1 mouse cellular context compared by ENCODE assay signal in the genomic region with DNA sequence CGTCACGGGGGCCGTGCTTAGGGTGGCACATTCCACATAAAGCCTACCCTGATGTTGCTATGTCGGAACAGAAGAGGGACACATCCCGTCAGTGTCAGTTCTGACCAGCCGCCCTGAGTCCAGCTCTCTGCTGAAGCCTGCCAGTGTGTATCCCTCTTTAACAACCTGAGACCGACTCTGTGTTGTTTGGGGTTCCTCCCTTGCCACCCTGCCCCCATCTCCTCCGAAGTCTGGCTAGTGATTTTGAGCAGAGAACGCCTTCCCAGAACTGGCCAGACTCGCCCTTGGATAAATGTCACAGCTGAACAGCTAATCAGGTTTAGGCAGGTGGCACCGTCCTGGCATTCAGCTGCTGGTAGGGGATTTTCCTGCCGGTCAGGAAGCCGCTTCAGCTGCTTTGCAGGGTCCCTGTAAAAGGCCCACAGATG.
TF ChIP-seq lines count a peak whose summit lies in the region.

No protein-coding gene starts in this region.

TF ChIP-seq in ES-E14, 5 proteins besides CTCF, POLR2A, EP300 and RAD21:
- TF ChIP-seq MAFK (IDR thresholded peaks at IDR 0.05; ENCODE audit: insufficient read depth, low read depth, low read length) (no peak), CHD2 (IDR thresholded peaks at IDR 0.05; ENCODE audit: low read depth, low read length) (no peak), ZC3H11A (IDR thresholded peaks at IDR 0.05; ENCODE audit: borderline replicate concordance, low read depth, low read length) (no peak), HCFC1 (IDR thresholded peaks at IDR 0.05; ENCODE audit: borderline replicate concordance, insufficient read depth, low read length) (no peak), ZNF384 (IDR thresholded peaks at IDR 0.05; ENCODE audit: low read depth, low read length) (no peak)
